8 mouse cellular contexts compared by ENCODE assay signal in genomic region chr8:46162953-46163869, GRCm38 (mm10). TPM values are rescaled to one million over a fixed set of nuclear protein-coding genes. Genes with fewer than 3 reads are reported as not detected.
A peak's percentile ranks its signal among the peaks of the same experiment; 100 is the strongest.
DNase-seq lines count a peak whose midpoint lies in the region; ATAC-seq and TF ChIP-seq lines count a peak whose summit lies in the region.

No protein-coding gene starts in this region.

- peak overlapping the region; percentile 94 for H3K9ac ChIP-seq in heart, embryonic 15.5 days
- peak overlapping the region; percentile 85 for H3K9ac ChIP-seq in liver, embryonic 14.5 days (replicated peaks)
- peak overlapping the region; percentile 81 for H3K9ac ChIP-seq in neural tube, embryonic 11.5 days (ENCODE audit: low read length)
- peak overlapping the region; percentile 83 for H3K9ac ChIP-seq in stomach, postnatal 0 days (ENCODE audit: low read length)

- ATAC-seq in CD4-positive, CD25-positive, alpha-beta regulatory T cell, adult 4 months: peak; percentile 98
- ATAC-seq in heart, embryonic 15.5 days (replicated peaks; ENCODE audit: insufficient number of reproducible peaks, insufficient read depth, low FRiP score, low read depth): peak; percentile 99
- ATAC-seq in liver, embryonic 14.5 days (ENCODE audit: insufficient read depth): peak; percentile 99
- peak; percentile 96 for ATAC-seq in neural tube, embryonic 11.5 days (ENCODE audit: insufficient read depth, low FRiP score, low TSS enrichment)
- ATAC-seq in stomach, postnatal 0 days (ENCODE audit: low FRiP score, low TSS enrichment): peak; percentile 99

- H3K27me3 ChIP-seq in heart, embryonic 15.5 days: no peaks in the 10 kb centered on the region
- H3K27me3 ChIP-seq in liver, embryonic 14.5 days (ENCODE audit: control insufficient read depth, insufficient read depth, low read length): no peaks in the 10 kb centered on the region
- no peaks in the 10 kb centered on the region for H3K27me3 ChIP-seq in neural tube, embryonic 11.5 days (ENCODE audit: control insufficient read depth, insufficient read depth, low read length)
- H3K27me3 ChIP-seq in stomach, postnatal 0 days (ENCODE audit: control insufficient read depth, insufficient read depth, low read length): no peaks in the 10 kb centered on the region

- no peaks in the 10 kb centered on the region for H3K36me3 ChIP-seq in heart, embryonic 15.5 days
- H3K36me3 ChIP-seq in liver, embryonic 14.5 days (replicated peaks; ENCODE audit: control insufficient read depth, insufficient read depth, low read depth): no peaks in the 10 kb centered on the region
- H3K36me3 ChIP-seq in neural tube, embryonic 11.5 days (ENCODE audit: control insufficient read depth, insufficient read depth, low read length): no peaks in the 10 kb centered on the region
- no peaks in the 10 kb centered on the region for H3K36me3 ChIP-seq in stomach, postnatal 0 days (ENCODE audit: control insufficient read depth, insufficient read depth, low read length)

- TF ChIP-seq EP300 in liver, embryonic 14.5 days (IDR thresholded peaks at IDR 0.05; ENCODE audit: low read depth): no peak
- no peak for TF ChIP-seq EP300 in stomach, postnatal 0 days (optimal IDR thresholded peaks at IDR 0.05)

- peak overlapping the region; percentile 86 for H3K27ac ChIP-seq in heart, embryonic 15.5 days
- H3K27ac ChIP-seq in liver, embryonic 14.5 days: peak overlapping the region; percentile 55
- H3K27ac ChIP-seq in neural tube, embryonic 11.5 days (ENCODE audit: low read depth, low read length): peak overlapping the region; percentile 84
- H3K27ac ChIP-seq in stomach, postnatal 0 days (replicated peaks): peak overlapping the region; percentile 84

- H3K4me3 ChIP-seq in heart, embryonic 15.5 days: peak overlapping the region; percentile 82
- H3K4me3 ChIP-seq in liver, embryonic 14.5 days (ENCODE audit: insufficient read depth in 1 of 2, low read depth in 2 of 2, low read length in 2 of 2): peak overlapping the region; percentile 86 to 87
- peak overlapping the region; percentile 70 for H3K4me3 ChIP-seq in neural tube, embryonic 11.5 days (ENCODE audit: low read depth, low read length)
- H3K4me3 ChIP-seq in stomach, postnatal 0 days (ENCODE audit: low read depth, low read length): peak overlapping the region; percentile 81

- no peaks in the 10 kb centered on the region for H3K9me3 ChIP-seq in heart, embryonic 15.5 days (replicated peaks)
- no peaks in the 10 kb centered on the region for H3K9me3 ChIP-seq in liver, embryonic 14.5 days (ENCODE audit: control insufficient read depth, low read length)
- no peaks in the 10 kb centered on the region for H3K9me3 ChIP-seq in neural tube, embryonic 11.5 days (ENCODE audit: control insufficient read depth, low read length)
- no peaks in the 10 kb centered on the region for H3K9me3 ChIP-seq in stomach, postnatal 0 days (ENCODE audit: control insufficient read depth, low read length)

- WGBS in heart, embryonic 15.5 days: 2% methylated on average over 77 of the region's 77 CpGs
- 1% methylated on average over 73 of the region's 77 CpGs for WGBS in liver, embryonic 14.5 days (ENCODE audit: insufficient replicate concordance)
- WGBS in neural tube, embryonic 11.5 days: 3% methylated on average over 68 of the region's 77 CpGs
- WGBS in stomach, postnatal 0 days: under 1% methylated on average over 68 of the region's 77 CpGs

- DNase-seq in c-Kit-negative CD71-positive TER-119-positive erythroid progenitor cells, embryonic 14.5 days (ENCODE audit: low read depth, low spot score): peak; percentile 91
- peak; percentile 84 for DNase-seq in fibroblast of lung, adult 2 months (ENCODE audit: low read depth)
- DNase-seq in kidney, postnatal 25 days: peak; percentile 96 to 99
- DNase-seq in liver, embryonic 14.5 days (ENCODE audit: low read depth in 3 of 3, low spot score in 3 of 3): peak; percentile 89 to 90 (median 89)
- DNase-seq in neural tube, embryonic 11.5 days (ENCODE audit: low spot score): peak; percentile 95
- DNase-seq in stomach, postnatal 0 days (ENCODE audit: low spot score): peak; percentile 98

- no peak for TF ChIP-seq CTCF in liver, embryonic 14.5 days (IDR thresholded peaks at IDR 0.05; ENCODE audit: low read depth)
- peak; percentile 9; the same call in 1 of the 2 replicates for TF ChIP-seq CTCF in stomach, postnatal 0 days (IDR thresholded peaks at IDR 0.05; ENCODE audit: low read depth)

- H3K4me1 ChIP-seq in heart, embryonic 15.5 days (replicated peaks): peaks cover 16% of the 10 kb centered on the region
- H3K4me1 ChIP-seq in liver, embryonic 14.5 days (replicated peaks; ENCODE audit: control insufficient read depth in 2 of 2, insufficient read depth in 2 of 2, low read length in 1 of 2): peaks cover 0 to 8% of the 10 kb centered on the region in 2 experiments; a peak in 2 of 4 replicates
- peaks cover 3% of the 10 kb centered on the region; the same call in 1 of the 2 replicates for H3K4me1 ChIP-seq in neural tube, embryonic 11.5 days (ENCODE audit: control insufficient read depth, insufficient read depth, low read length)
- H3K4me1 ChIP-seq in stomach, postnatal 0 days (replicated peaks; ENCODE audit: control insufficient read depth, insufficient read depth): no peaks in the 10 kb centered on the region; the same call in 1 of the 2 replicates

- H3K4me2 ChIP-seq in heart, embryonic 15.5 days: peak overlapping the region; percentile 71
- peak overlapping the region; percentile 92 for H3K4me2 ChIP-seq in liver, embryonic 14.5 days (ENCODE audit: low read depth)
- H3K4me2 ChIP-seq in neural tube, embryonic 11.5 days (ENCODE audit: low read depth): peak overlapping the region; percentile 74
- H3K4me2 ChIP-seq in stomach, postnatal 0 days (replicated peaks; ENCODE audit: low read depth): peak overlapping the region; percentile 88

RNA-seq across cellular contexts. Expression of gene Snx25, which starts 11.3 kb away (rescaled TPM):
- 1 to 10 TPM; 6.0 to 7.5 TPM for polyA plus RNA-seq in CD4-positive, CD25-positive, alpha-beta regulatory T cell, adult 4 months (2017; shearing (Covaris generic))
- polyA plus RNA-seq in heart, embryonic 15.5 days (2015; fragmentation: Nextera tagmentation; extraction: Ambion mirVana): 3.1 and 4.3 TPM in 2 replicates
- 2.2 and 4.2 TPM in 2 replicates for polyA plus RNA-seq in liver, embryonic 14.5 days (2012; rRNA removed)
- 4.3 and 4.7 TPM in 2 replicates for polyA plus RNA-seq in liver, embryonic 14.5 days (2014; fragmentation: Nextera tagmentation; extraction: Ambion mirVana)
- 6.5 and 8.5 TPM in 2 replicates for polyA plus RNA-seq in neural tube, embryonic 11.5 days (2014; fragmentation: Nextera tagmentation; extraction: Ambion mirVana)
- polyA plus RNA-seq in stomach, postnatal 0 days (2015; fragmentation: Nextera tagmentation; extraction: Ambion mirVana): 3.1 and 4.3 TPM in 2 replicates

RNA-seq across cellular contexts. Expression of gene Cfap97, which starts 11.6 kb away (rescaled TPM):
- polyA plus RNA-seq in CD4-positive, CD25-positive, alpha-beta regulatory T cell, adult 4 months (2017; shearing (Covaris generic)): 10 to 100 TPM; 28.6 to 35.0 TPM
- 16.2 and 20.5 TPM in 2 replicates for polyA plus RNA-seq in heart, embryonic 15.5 days (2015; fragmentation: Nextera tagmentation; extraction: Ambion mirVana)
- polyA plus RNA-seq in liver, embryonic 14.5 days (2012; rRNA removed): 2.7 and 3.9 TPM in 2 replicates
- 7.2 and 7.4 TPM in 2 replicates for polyA plus RNA-seq in liver, embryonic 14.5 days (2014; fragmentation: Nextera tagmentation; extraction: Ambion mirVana)
- 20.1 and 22.1 TPM in 2 replicates for polyA plus RNA-seq in neural tube, embryonic 11.5 days (2014; fragmentation: Nextera tagmentation; extraction: Ambion mirVana)
- 12.2 and 16.9 TPM in 2 replicates for polyA plus RNA-seq in stomach, postnatal 0 days (2015; fragmentation: Nextera tagmentation; extraction: Ambion mirVana)

RNA-seq across cellular contexts. Expression of gene Slc25a4, which starts 47.9 kb away (rescaled TPM):
- 100 to 1,000 TPM; 140 to 213 TPM for polyA plus RNA-seq in CD4-positive, CD25-positive, alpha-beta regulatory T cell, adult 4 months (2017; shearing (Covaris generic))
- 2,014 and 2,378 TPM in 2 replicates for polyA plus RNA-seq in heart, embryonic 15.5 days (2015; fragmentation: Nextera tagmentation; extraction: Ambion mirVana)
- 49.7 and 51.4 TPM in 2 replicates for polyA plus RNA-seq in liver, embryonic 14.5 days (2012; rRNA removed)
- 83.1 and 88.3 TPM in 2 replicates for polyA plus RNA-seq in liver, embryonic 14.5 days (2014; fragmentation: Nextera tagmentation; extraction: Ambion mirVana)
- polyA plus RNA-seq in neural tube, embryonic 11.5 days (2014; fragmentation: Nextera tagmentation; extraction: Ambion mirVana): 539 and 548 TPM in 2 replicates
- 315 and 344 TPM in 2 replicates for polyA plus RNA-seq in stomach, postnatal 0 days (2015; fragmentation: Nextera tagmentation; extraction: Ambion mirVana)

Comparison
In these comparisons a context has a peak if more than half of its experiments do, and no peak if none do; other contexts are left out.
1. Peak in every context shown above with its lines: DNase-seq, ATAC-seq, H3K4me3 ChIP-seq and H3K27ac ChIP-seq.